Mouse (Mus musculus): ENCODE results near the gene Gpr150. TPM values are rescaled to one million over a fixed set of nuclear protein-coding genes. Genes with fewer than 3 reads are reported as not detected.

Gene Gpr150
- polyA plus RNA-seq, 1 experiment: 3.6 TPM

GRCm38 (mm10) chr13:76062569-76062968 is 5.8 kb upstream of the Gpr150 start:
- Histone ChIP-seq H3K4me3 (replicated peaks; ENCODE audit: insufficient read depth, low read depth, low read length) (no peak overlapping the region), H3K27me3 (ENCODE audit: control insufficient read depth, insufficient read depth, low read length) (no peaks in the 10 kb centered on the region), H3K27ac (ENCODE audit: insufficient read depth, low read length) (no peak overlapping the region), H3K4me1 (ENCODE audit: control insufficient read depth, insufficient read depth, low read length) (no peaks in the 10 kb centered on the region; the same call in 1 of the 2 replicates)
- no peak for TF ChIP-seq CTCF (IDR thresholded peaks at IDR 0.05; ENCODE audit: borderline replicate concordance, insufficient read depth, low read depth, low read length)
- TF ChIP-seq POLR2A (IDR thresholded peaks at IDR 0.05; ENCODE audit: borderline replicate concordance, insufficient read depth, low read length): no peak
- WGBS: 94% methylated on average over 3 of the region's 3 CpGs
- no peak for DNase-seq

DNA sequence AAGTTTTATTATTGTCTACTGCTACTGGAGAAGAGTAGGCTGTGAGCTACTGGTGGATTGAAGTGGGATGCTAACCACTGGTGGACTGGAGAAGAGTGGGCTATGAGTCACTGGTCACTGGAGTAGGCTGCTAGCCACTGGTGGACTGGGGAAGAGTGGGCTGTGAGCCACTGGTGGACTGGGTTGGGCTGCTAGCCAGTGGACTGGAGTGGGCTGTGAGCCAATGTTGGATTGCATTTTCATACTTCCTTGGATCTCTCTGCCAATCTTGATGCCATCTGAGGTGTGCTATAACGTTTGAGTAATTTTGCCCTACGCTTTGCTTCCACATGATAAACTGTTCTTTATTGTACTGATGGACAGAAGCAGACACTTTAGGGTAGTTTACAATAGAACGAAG is 5.3 kb upstream of the Gpr150 start:
- H3K27me3 ChIP-seq (ENCODE audit: control insufficient read depth, insufficient read depth, low read length): no peaks in the 10 kb centered on the region
- no peaks in the 10 kb centered on the region; the same call in 1 of the 2 replicates for H3K4me1 ChIP-seq (ENCODE audit: control insufficient read depth, insufficient read depth, low read length)
- DNase-seq: no peak
- TF ChIP-seq POLR2A (IDR thresholded peaks at IDR 0.05; ENCODE audit: borderline replicate concordance, insufficient read depth, low read length) (no peak), CTCF (IDR thresholded peaks at IDR 0.05; ENCODE audit: borderline replicate concordance, insufficient read depth, low read depth, low read length) (no peak)
- WGBS: 41% methylated on average over 3 of the region's 3 CpGs
- H3K27ac ChIP-seq (ENCODE audit: insufficient read depth, low read length): no peak overlapping the region
- H3K4me3 ChIP-seq (replicated peaks; ENCODE audit: insufficient read depth, low read depth, low read length): no peak overlapping the region

DNA sequence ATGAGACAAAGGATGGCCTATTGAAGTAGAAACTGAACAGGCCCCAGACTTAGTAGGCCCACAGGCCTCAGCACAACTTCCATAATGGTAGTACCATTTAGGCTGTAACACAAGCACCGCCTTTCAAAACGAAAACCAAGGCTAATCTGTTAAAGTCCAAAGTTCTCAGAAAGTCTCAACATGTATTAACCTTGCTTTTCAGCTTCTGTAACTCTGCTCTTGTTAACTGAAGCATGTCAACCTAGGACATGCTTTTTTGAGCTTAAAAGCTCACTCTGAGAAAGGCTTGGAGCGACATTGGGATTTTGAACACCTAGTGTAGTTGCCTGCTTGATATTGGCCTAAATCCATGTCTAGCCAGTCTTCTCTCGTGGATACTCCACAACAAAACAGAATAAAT is 2.8 kb upstream of the Gpr150 start:
- Histone ChIP-seq H3K27ac (ENCODE audit: insufficient read depth, low read length) (no peak overlapping the region), H3K4me3 (replicated peaks; ENCODE audit: insufficient read depth, low read depth, low read length) (no peak overlapping the region), H3K27me3 (ENCODE audit: control insufficient read depth, insufficient read depth, low read length) (no peaks in the 10 kb centered on the region), H3K4me1 (ENCODE audit: control insufficient read depth, insufficient read depth, low read length) (no peaks in the 10 kb centered on the region; the same call in 1 of the 2 replicates)
- no peak for DNase-seq
- WGBS: 83% methylated on average over 4 of the region's 4 CpGs
- TF ChIP-seq POLR2A (IDR thresholded peaks at IDR 0.05; ENCODE audit: borderline replicate concordance, insufficient read depth, low read length) (no peak), CTCF (IDR thresholded peaks at IDR 0.05; ENCODE audit: borderline replicate concordance, insufficient read depth, low read depth, low read length) (no peak)

DNA sequence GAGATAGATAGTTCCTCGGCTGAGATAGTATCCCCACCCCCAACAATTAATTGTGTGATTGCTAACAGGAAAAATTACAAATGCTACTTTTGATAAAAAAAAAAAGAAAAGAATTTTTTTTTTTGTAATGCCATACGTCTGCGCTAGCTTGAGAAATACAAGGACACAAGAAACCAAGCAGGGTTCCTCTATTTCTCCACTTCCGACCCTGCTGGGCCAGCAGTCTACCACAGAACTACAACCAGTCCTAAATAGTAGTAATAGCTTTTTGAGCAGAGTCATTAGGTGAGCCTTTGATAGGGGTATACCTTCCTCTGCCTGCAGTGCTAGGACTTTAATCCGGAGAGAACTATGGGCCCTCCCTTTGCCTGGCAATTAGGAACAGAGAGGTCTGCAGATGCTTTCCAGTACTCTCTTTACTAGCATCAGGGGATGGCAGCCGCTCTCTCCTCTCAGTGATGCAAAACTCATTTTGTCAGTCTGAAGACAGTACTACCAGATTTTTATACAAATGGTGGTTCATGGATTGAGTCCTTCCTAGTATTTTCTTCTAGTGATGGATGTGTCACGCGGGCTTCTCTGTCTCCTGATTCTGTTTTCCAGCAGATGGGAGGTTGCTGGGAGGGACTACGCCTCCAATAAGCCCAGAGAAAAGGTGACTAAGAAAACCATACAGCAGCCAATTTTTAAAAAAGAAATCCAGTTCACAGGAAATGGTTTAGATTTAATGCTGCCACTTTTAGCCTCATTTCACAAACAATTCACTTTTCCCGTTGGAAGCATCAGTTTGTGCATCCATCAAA is 672 bp upstream of the Gpr150 start:
- TF ChIP-seq CTCF (IDR thresholded peaks at IDR 0.05; ENCODE audit: borderline replicate concordance, insufficient read depth, low read depth, low read length) (no peak), POLR2A (IDR thresholded peaks at IDR 0.05; ENCODE audit: borderline replicate concordance, insufficient read depth, low read length) (no peak)
- no peak for DNase-seq
- no peak overlapping the region for H3K27ac ChIP-seq (ENCODE audit: insufficient read depth, low read length)

DNA sequence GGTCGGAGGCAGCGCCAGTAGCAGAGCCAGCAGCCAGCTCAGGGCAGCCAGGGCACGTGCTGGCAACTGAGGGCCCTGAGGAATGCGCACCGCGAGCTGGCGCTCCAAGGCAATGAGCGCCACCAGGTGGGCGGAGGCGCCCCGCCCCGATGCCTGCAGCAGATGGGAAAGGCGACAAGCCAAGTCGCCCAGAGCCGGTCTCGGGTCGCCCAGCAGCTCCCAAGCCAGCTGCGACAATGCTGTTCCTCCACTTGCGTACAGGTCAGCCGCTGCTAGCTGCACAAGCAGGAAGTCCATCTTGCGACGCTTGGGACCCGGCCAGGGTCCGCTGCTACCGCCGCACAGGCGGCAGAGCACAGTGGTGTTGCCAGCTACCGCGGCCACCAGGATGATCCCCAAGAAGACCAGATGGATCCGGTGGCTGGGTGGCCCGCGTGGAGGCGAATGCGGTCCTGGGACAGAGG is 503 bp downstream of the Gpr150 start:
- H3K27ac ChIP-seq (ENCODE audit: insufficient read depth, low read length): peak overlapping the region; percentile 84
- H3K4me3 ChIP-seq (replicated peaks; ENCODE audit: insufficient read depth, low read depth, low read length): peak overlapping the region; percentile 73
- no peaks in the 10 kb centered on the region for H3K27me3 ChIP-seq (ENCODE audit: control insufficient read depth, insufficient read depth, low read length)
- under 1% methylated on average over 34 of the region's 34 CpGs for WGBS
- TF ChIP-seq POLR2A (IDR thresholded peaks at IDR 0.05; ENCODE audit: borderline replicate concordance, insufficient read depth, low read length) (peak; percentile 44; the same call in 1 of the 2 replicates), CTCF (IDR thresholded peaks at IDR 0.05; ENCODE audit: borderline replicate concordance, insufficient read depth, low read depth, low read length) (peak; percentile 10; the same call in 1 of the 2 replicates)
- DNase-seq: peak; percentile 87 to 90
- H3K4me1 ChIP-seq (ENCODE audit: control insufficient read depth, insufficient read depth, low read length): no peaks in the 10 kb centered on the region

More for the DNA sequence above, 672 bp upstream of the Gpr150 start:
- Histone ChIP-seq H3K4me1 (ENCODE audit: control insufficient read depth, insufficient read depth, low read length) (no peaks in the 10 kb centered on the region; the same call in 1 of the 2 replicates), H3K27me3 (ENCODE audit: control insufficient read depth, insufficient read depth, low read length) (no peaks in the 10 kb centered on the region), H3K4me3 (replicated peaks; ENCODE audit: insufficient read depth, low read depth, low read length) (no peak overlapping the region)
- WGBS: 88% methylated on average over 10 of the region's 10 CpGs

GRCm38 (mm10) chr13:76055391-76056232 is 1.2 kb downstream of the Gpr150 start:
- peak; percentile 77 to 80 for DNase-seq
- under 1% methylated on average over 59 of the region's 59 CpGs for WGBS
- Histone ChIP-seq H3K4me3 (replicated peaks; ENCODE audit: insufficient read depth, low read depth, low read length) (peak overlapping the region; percentile 73), H3K27me3 (ENCODE audit: control insufficient read depth, insufficient read depth, low read length) (no peaks in the 10 kb centered on the region), H3K27ac (ENCODE audit: insufficient read depth, low read length) (peak overlapping the region; percentile 84), H3K4me1 (ENCODE audit: control insufficient read depth, insufficient read depth, low read length) (no peaks in the 10 kb centered on the region)
- TF ChIP-seq POLR2A (IDR thresholded peaks at IDR 0.05; ENCODE audit: borderline replicate concordance, insufficient read depth, low read length) (no peak), CTCF (IDR thresholded peaks at IDR 0.05; ENCODE audit: borderline replicate concordance, insufficient read depth, low read depth, low read length) (no peak)

- Histone ChIP-seq H3K4me3 (replicated peaks; ENCODE audit: insufficient read depth, low read depth, low read length) (no peak overlapping the region), H3K27ac (ENCODE audit: insufficient read depth, low read length) (no peak overlapping the region), H3K27me3 (ENCODE audit: control insufficient read depth, insufficient read depth, low read length) (no peaks in the 10 kb centered on the region), H3K4me1 (ENCODE audit: control insufficient read depth, insufficient read depth, low read length) (no peaks in the 10 kb centered on the region)
- no peak for TF ChIP-seq CTCF (IDR thresholded peaks at IDR 0.05; ENCODE audit: borderline replicate concordance, insufficient read depth, low read depth, low read length)
- no peak for TF ChIP-seq POLR2A (IDR thresholded peaks at IDR 0.05; ENCODE audit: borderline replicate concordance, insufficient read depth, low read length)
- DNase-seq: no peak
Measured at GRCm38 (mm10) chr13:76044971-76045370, 11.8 kb downstream of the Gpr150 start.

All from cerebellum, adult 2 months (tissue).